Mouse (Mus musculus) left cerebral cortex, postnatal 10 days (tissue): Measurements from ENCODE around the gene 6430531B16Rik. TPM values are rescaled to one million over a fixed set of nuclear protein-coding genes. Genes with fewer than 3 reads are reported as not detected.

Experiments
- DNase-seq, 2 experiments: peaks; one replicate each; pipeline ENCODE4 v3.0.0; 2021 to 2022; ENCODE audit warnings: low spot score in 2 of 2, mixed read lengths in 1 of 2; ENCODE audit errors: extremely low spot score in 1 of 2
- intact Hi-C: fragments of 180-260 bp; cut with DNase I; formaldehyde crosslinking; loops from one replicate; pipeline ENCODE4 v1.15.1; 2025
- total RNA-seq, 2 experiments: library from RNA; stranded (reverse); gene quantifications; 2 replicates each; pipeline ENCODE4 v1.2.3; 2021

Gene 6430531B16Rik
- total RNA-seq, 2 experiments from 2014 or later: 0.39 to 0.55 TPM

GRCm38 (mm10) chr7:139974307-139974706 lies 4.2 kb downstream of the 6430531B16Rik start:
- intact Hi-C loops: no loop called here
- no peak for DNase-seq

GRCm38 (mm10) chr7:139972923-139973331 lies 5.6 kb downstream of the 6430531B16Rik start:
- intact Hi-C loops: no loop called here
- DNase-seq: no peak

GRCm38 (mm10) chr7:139971436-139971835 lies 7.1 kb downstream of the 6430531B16Rik start:
- intact Hi-C loops: no loop called here
- DNase-seq: no peak

- intact Hi-C loops: no loop called here
- no peak for DNase-seq
Measured at GRCm38 (mm10) chr7:139970979-139971378, 7.6 kb downstream of the 6430531B16Rik start.

GRCm38 (mm10) chr7:139970216-139970919 lies 8.2 kb downstream of the 6430531B16Rik start:
- intact Hi-C loops: no loop called here
- no peak for DNase-seq

GRCm38 (mm10) chr7:139969348-139970130 lies 9.0 kb downstream of the 6430531B16Rik start:
- intact Hi-C loops: loop anchor here (2.0 kb wide), 1 partner anchor 93 kb away; no protein-coding TSS in a partner anchor
- peak; percentile 82 to 86 for DNase-seq

- intact Hi-C loops: loop anchor here (2.0 kb wide), 1 partner anchor 94 kb away; no protein-coding TSS in a partner anchor
- no peak for DNase-seq
Measured at GRCm38 (mm10) chr7:139968428-139968827, 10.1 kb downstream of the 6430531B16Rik start.

- DNase-seq: no peak
- intact Hi-C loops: no loop called here
Measured at GRCm38 (mm10) chr7:139967175-139967574, 11.4 kb downstream of the 6430531B16Rik start.

GRCm38 (mm10) chr7:139963814-139964213 lies 14.7 kb downstream of the 6430531B16Rik start:
- intact Hi-C loops: no loop called here
- DNase-seq: no peak

- intact Hi-C loops: no loop called here
- no peak for DNase-seq
Measured at GRCm38 (mm10) chr7:139961141-139961540, 17.4 kb downstream of the 6430531B16Rik start.

GRCm38 (mm10) chr7:139957958-139958357 lies 20.6 kb downstream of the 6430531B16Rik start:
- intact Hi-C loops: no loop called here
- DNase-seq: no peak

GRCm38 (mm10) chr7:139957437-139957836 lies 21.1 kb downstream of the 6430531B16Rik start:
- intact Hi-C loops: no loop called here
- DNase-seq: peak in 1 of 2 experiments; percentile 45

- intact Hi-C loops: no loop called here
- no peak for DNase-seq
Measured at GRCm38 (mm10) chr7:139956658-139957057, 21.9 kb downstream of the 6430531B16Rik start.

- intact Hi-C loops: no loop called here
Measured at GRCm38 (mm10) chr7:139955505-139955904, 23.1 kb downstream of the 6430531B16Rik start.

GRCm38 (mm10) chr7:139951991-139952633 lies 26.4 kb downstream of the 6430531B16Rik start:
- DNase-seq: no peak
- intact Hi-C loops: no loop called here

More at GRCm38 (mm10) chr7:139955505-139955904, 23.1 kb downstream of the 6430531B16Rik start:
- no peak for DNase-seq

- intact Hi-C loops: no loop called here
- no peak for DNase-seq
Measured at GRCm38 (mm10) chr7:139951079-139951478, 27.5 kb downstream of the 6430531B16Rik start.

- intact Hi-C loops: no loop called here
Measured at GRCm38 (mm10) chr7:139950283-139950971, 28.1 kb downstream of the 6430531B16Rik start.

GRCm38 (mm10) chr7:139949893-139950282 lies 28.7 kb downstream of the 6430531B16Rik start:
- DNase-seq: peak; percentile 9 to 56
- intact Hi-C loops: no loop called here

More at GRCm38 (mm10) chr7:139950283-139950971, 28.1 kb downstream of the 6430531B16Rik start:
- DNase-seq: peak in 1 of 2 experiments; percentile 45

GRCm38 (mm10) chr7:139946032-139946431 lies 32.5 kb downstream of the 6430531B16Rik start:
- intact Hi-C loops: no loop called here
- DNase-seq: no peak
